Mouse (Mus musculus) liver, embryonic 13.5 days (tissue): ENCODE results near the gene Prkce. TPM values are rescaled to one million over a fixed set of nuclear protein-coding genes. Genes with fewer than 3 reads are reported as not detected.

Experiments used
- ATAC-seq: fragments of 200-750 bp; cut with Nextera tagmentation; 2 replicates; pipeline ENCODE4 v1.8.0; 2017; ENCODE audit warnings: low read depth, mild to moderate bottlenecking, moderate number of reproducible peaks, moderate library complexity
- DNase-seq: peaks from one replicate; pipeline ENCODE4 v3.0.0; 2022
- H3K27ac ChIP-seq: fragments of 300-500 bp; sonication (generic); 2 replicates; pipeline ENCODE4 v1.5.1; 2015; ENCODE audit warnings: moderate library complexity, mild to moderate bottlenecking, inconsistent platforms
- H3K27me3 ChIP-seq: fragments of 300-500 bp; sonication (generic); 2 replicates; pipeline ENCODE4 v1.6.1; 2015; ENCODE audit warnings: mild to moderate bottlenecking, inconsistent platforms
- H3K36me3 ChIP-seq: fragments of 300-500 bp; sonication (generic); 2 replicates; pipeline ENCODE4 v1.6.1; 2015; ENCODE audit warnings: mild to moderate bottlenecking, inconsistent platforms
- H3K4me1 ChIP-seq: fragments of 300-500 bp; sonication (generic); replicated peaks from 2 replicates; pipeline ENCODE4 v1.6.1; 2015; ENCODE audit warnings: inconsistent platforms
- H3K4me2 ChIP-seq: fragments of 300-500 bp; sonication (generic); 2 replicates; pipeline ENCODE4 v1.6.1; 2015; ENCODE audit warnings: inconsistent platforms, mild to moderate bottlenecking, moderate library complexity
- H3K4me3 ChIP-seq: fragments of 300-500 bp; sonication (generic); replicated peaks from 2 replicates; pipeline ENCODE4 v1.5.1; 2015; ENCODE audit warnings: mild to moderate bottlenecking, inconsistent platforms
- H3K9ac ChIP-seq: fragments of 300-500 bp; sonication (generic); 2 replicates; pipeline ENCODE4 v1.6.1; 2015; ENCODE audit warnings: mild to moderate bottlenecking, inconsistent platforms
- H3K9me3 ChIP-seq: fragments of 300-500 bp; sonication (generic); replicated peaks from 2 replicates; pipeline ENCODE4 v1.6.1; 2016; ENCODE audit warnings: inconsistent platforms
- WGBS: fragments of 180-500 bp; shearing (Covaris S2); methylation state at CpG from one replicate; pipeline ENCODE4 v1.1.7; 2015; ENCODE audit not compliant: insufficient replicate concordance; 5-methylcytosine and 5-hydroxymethylcytosine counted together
- polyA plus RNA-seq: library from polyadenylated mRNA; unstranded; fragments of >200 nt; fragmentation: Nextera tagmentation; extraction: Ambion mirVana; gene quantifications from 2 replicates; pipeline ENCODE4 v1.2.1, GENCODE M21; 2015

Prkce gene
- polyA plus RNA-seq, 1 experiment from 2014 or later, result 0.90 TPM

GRCm38 (mm10) chr17:86499359-86500045, 331.9 kb downstream of the Prkce start:
- peaks cover 5% of the 10 kb centered on the region for H3K4me1 ChIP-seq
- DNase-seq (no peak), ATAC-seq (no peak)
- H3K27me3 ChIP-seq, result no peaks in the 10 kb centered on the region
- H3K36me3 ChIP-seq, result no peaks in the 10 kb centered on the region
- no peak overlapping the region for H3K4me3 ChIP-seq
- H3K9me3 ChIP-seq, result no peaks in the 10 kb centered on the region
- no peak overlapping the region for H3K9ac ChIP-seq
- no peak overlapping the region for H3K4me2 ChIP-seq
- no peak overlapping the region; the same call in 1 of the 2 replicates for H3K27ac ChIP-seq
- WGBS, result 54% methylated on average over 15 of the region's 15 CpGs

GRCm38 (mm10) chr17:86501393-86501792, 333.8 kb downstream of the Prkce start:
- no peak overlapping the region for H3K9ac ChIP-seq
- H3K9me3 ChIP-seq, result no peaks in the 10 kb centered on the region
- DNase-seq (no peak), ATAC-seq (no peak)
- no peaks in the 10 kb centered on the region for H3K27me3 ChIP-seq
- WGBS, result 64% methylated on average over 4 of the region's 4 CpGs
- no peak overlapping the region for H3K4me2 ChIP-seq
- no peaks in the 10 kb centered on the region for H3K4me1 ChIP-seq
- H3K27ac ChIP-seq, result no peak overlapping the region
- H3K36me3 ChIP-seq, result no peaks in the 10 kb centered on the region
- no peak overlapping the region for H3K4me3 ChIP-seq

- H3K27ac ChIP-seq, result no peak overlapping the region
- WGBS, result 67% methylated on average over 9 of the region's 9 CpGs
- H3K4me3 ChIP-seq, result no peak overlapping the region
- H3K27me3 ChIP-seq, result no peaks in the 10 kb centered on the region
- no peaks in the 10 kb centered on the region for H3K36me3 ChIP-seq
- ATAC-seq (no peak), DNase-seq (no peak)
- no peaks in the 10 kb centered on the region for H3K9me3 ChIP-seq
- no peak overlapping the region for H3K4me2 ChIP-seq
- H3K9ac ChIP-seq, result no peak overlapping the region
- H3K4me1 ChIP-seq, result no peaks in the 10 kb centered on the region
Observed at GRCm38 (mm10) chr17:86503208-86503897, 335.8 kb downstream of the Prkce start.

GRCm38 (mm10) chr17:86505183-86505631, 337.6 kb downstream of the Prkce start, which contains the start of gene Gm10309:
Gene Gm10309, minus strand, starts transcription at chr17:86505232.
- H3K9ac ChIP-seq, result no peak within 1 kb of the TSS
- WGBS, result 82% methylated on average over 8 of the region's 8 CpGs
- no peaks in the 10 kb centered on the region for H3K9me3 ChIP-seq
- H3K4me1 ChIP-seq, result no peaks in the 10 kb centered on the region
- DNase-seq (no peak), ATAC-seq (no peak)
- H3K4me2 ChIP-seq, result no peak within 1 kb of the TSS
- no peaks in the 10 kb centered on the region for H3K27me3 ChIP-seq
- H3K27ac ChIP-seq, result no peak within 1 kb of the TSS
- H3K36me3 ChIP-seq, result no peaks in the 10 kb centered on the region
- no peak within 1 kb of the TSS for H3K4me3 ChIP-seq

GRCm38 (mm10) chr17:86506881-86507280, 339.3 kb downstream of the Prkce start:
- WGBS, result 32% methylated on average over 5 of the region's 5 CpGs
- no peak overlapping the region for H3K4me3 ChIP-seq
- DNase-seq (no peak), ATAC-seq (no peak)
- H3K4me1 ChIP-seq, result no peaks in the 10 kb centered on the region
- no peaks in the 10 kb centered on the region for H3K36me3 ChIP-seq
- no peak overlapping the region for H3K4me2 ChIP-seq
- H3K9ac ChIP-seq, result no peak overlapping the region
- H3K27me3 ChIP-seq, result no peaks in the 10 kb centered on the region
- H3K27ac ChIP-seq, result no peak overlapping the region
- no peaks in the 10 kb centered on the region for H3K9me3 ChIP-seq

GRCm38 (mm10) chr17:86507342-86508211, 340.0 kb downstream of the Prkce start:
- no peaks in the 10 kb centered on the region for H3K27me3 ChIP-seq
- DNase-seq, result no peak
- no peaks in the 10 kb centered on the region for H3K4me1 ChIP-seq
- ATAC-seq, result no peak
- H3K9ac ChIP-seq, result no peak overlapping the region
- H3K4me2 ChIP-seq, result no peak overlapping the region
- H3K4me3 ChIP-seq, result no peak overlapping the region
- H3K36me3 ChIP-seq, result no peaks in the 10 kb centered on the region
- no peaks in the 10 kb centered on the region for H3K9me3 ChIP-seq
- WGBS, result 53% methylated on average over 19 of the region's 19 CpGs
- no peak overlapping the region for H3K27ac ChIP-seq

- Histone ChIP-seq H3K4me3 (no peak overlapping the region), H3K27ac (no peak overlapping the region), H3K9me3 (no peaks in the 10 kb centered on the region), H3K9ac (no peak overlapping the region), H3K4me2 (no peak overlapping the region), H3K4me1 (no peaks in the 10 kb centered on the region), H3K36me3 (no peaks in the 10 kb centered on the region), H3K27me3 (no peaks in the 10 kb centered on the region)
- no peak for DNase-seq
- 65% methylated on average over 3 of the region's 3 CpGs for WGBS
- ATAC-seq, result no peak
Observed at GRCm38 (mm10) chr17:86508212-86508490, 340.6 kb downstream of the Prkce start.

- 61% methylated on average over 5 of the region's 5 CpGs for WGBS
- no peak overlapping the region for H3K27ac ChIP-seq
- H3K4me2 ChIP-seq, result no peak overlapping the region
- H3K9ac ChIP-seq, result no peak overlapping the region
- no peaks in the 10 kb centered on the region for H3K4me1 ChIP-seq
- no peaks in the 10 kb centered on the region for H3K9me3 ChIP-seq
- ATAC-seq, result no peak
- no peaks in the 10 kb centered on the region for H3K27me3 ChIP-seq
- DNase-seq, result no peak
- H3K36me3 ChIP-seq, result no peaks in the 10 kb centered on the region
- H3K4me3 ChIP-seq, result no peak overlapping the region
Observed at GRCm38 (mm10) chr17:86509871-86510270, 342.3 kb downstream of the Prkce start.

- no peak for ATAC-seq
- 69% methylated on average over 13 of the region's 13 CpGs for WGBS
- no peak for DNase-seq
Observed at GRCm38 (mm10) chr17:86514974-86515620, 347.5 kb downstream of the Prkce start.

GRCm38 (mm10) chr17:86516630-86517029, 349.0 kb downstream of the Prkce start:
- DNase-seq, result no peak
- WGBS, result 59% methylated on average over 5 of the region's 5 CpGs
- no peak for ATAC-seq

More at GRCm38 (mm10) chr17:86514974-86515620, 347.5 kb downstream of the Prkce start:
- Histone ChIP-seq H3K4me2 (no peak overlapping the region), H3K4me1 (no peaks in the 10 kb centered on the region), H3K36me3 (no peaks in the 10 kb centered on the region), H3K27me3 (no peaks in the 10 kb centered on the region), H3K27ac (no peak overlapping the region), H3K9me3 (no peaks in the 10 kb centered on the region), H3K4me3 (no peak overlapping the region), H3K9ac (no peak overlapping the region)

GRCm38 (mm10) chr17:86518604-86519003, 351.0 kb downstream of the Prkce start:
- DNase-seq (no peak), ATAC-seq (no peak)
- H3K36me3 ChIP-seq, result no peaks in the 10 kb centered on the region
- no peak overlapping the region for H3K27ac ChIP-seq
- WGBS, result 68% methylated on average over 7 of the region's 7 CpGs
- H3K4me3 ChIP-seq, result no peak overlapping the region
- no peak overlapping the region for H3K4me2 ChIP-seq
- no peaks in the 10 kb centered on the region for H3K9me3 ChIP-seq
- H3K9ac ChIP-seq, result no peak overlapping the region
- H3K27me3 ChIP-seq, result no peaks in the 10 kb centered on the region
- H3K4me1 ChIP-seq, result 0 out of 2 replicates have a peak, but pooled peaks cover under 1% of the 10 kb centered on the region

More at GRCm38 (mm10) chr17:86516630-86517029, 349.0 kb downstream of the Prkce start:
- Histone ChIP-seq H3K9me3 (no peaks in the 10 kb centered on the region), H3K4me2 (no peak overlapping the region), H3K4me3 (no peak overlapping the region), H3K27ac (no peak overlapping the region), H3K27me3 (no peaks in the 10 kb centered on the region), H3K9ac (no peak overlapping the region), H3K36me3 (no peaks in the 10 kb centered on the region), H3K4me1 (no peaks in the 10 kb centered on the region)
